Mouse (Mus musculus): Measurements from ENCODE around the gene Mief1.

The Mief1 gene

GRCm38 (mm10) chr15:80263610-80264575, 30.1 kb downstream of the Mief1 start, which contains the start of gene Rps19bp1:
TSS of gene Rps19bp1 (minus strand) at chr15:80264315.
- peak; percentile 79 for DNase-seq (ENCODE audit: low read depth, low spot score)

- DNase-seq (ENCODE audit: low read depth, low spot score): no peak
Observed at GRCm38 (mm10) chr15:80266281-80266680, 32.5 kb downstream of the Mief1 start.

- DNase-seq (ENCODE audit: low read depth, low spot score): no peak
Observed at GRCm38 (mm10) chr15:80271858-80272396, 38.1 kb downstream of the Mief1 start.

GRCm38 (mm10) chr15:80277107-80277506, 43.3 kb downstream of the Mief1 start:
- DNase-seq (ENCODE audit: low read depth, low spot score): no peak

- DNase-seq (ENCODE audit: low read depth, low spot score): no peak
Observed at GRCm38 (mm10) chr15:80277625-80278024, 43.8 kb downstream of the Mief1 start.

GRCm38 (mm10) chr15:80278121-80278759, 44.4 kb downstream of the Mief1 start:
- DNase-seq (ENCODE audit: low read depth, low spot score): no peak

GRCm38 (mm10) chr15:80279053-80279452, 45.2 kb downstream of the Mief1 start:
- no peak for DNase-seq (ENCODE audit: low read depth, low spot score)

- DNase-seq (ENCODE audit: low read depth, low spot score): no peak
Observed at GRCm38 (mm10) chr15:80280646-80281045, 46.8 kb downstream of the Mief1 start.

- peak; percentile 50 for DNase-seq (ENCODE audit: low read depth, low spot score)
Observed at GRCm38 (mm10) chr15:80286851-80287415, 53.1 kb downstream of the Mief1 start, which contains the start of gene Cacna1i. TSS of gene Cacna1i (plus strand) at chr15:80287238.

GRCm38 (mm10) chr15:80288036-80288435, 54.2 kb downstream of the Mief1 start:
- DNase-seq (ENCODE audit: low read depth, low spot score): no peak

- no peak for DNase-seq (ENCODE audit: low read depth, low spot score)
Observed at GRCm38 (mm10) chr15:80289436-80289835, 55.6 kb downstream of the Mief1 start.

- no peak for DNase-seq (ENCODE audit: low read depth, low spot score)
Observed at GRCm38 (mm10) chr15:80297146-80297545, 63.3 kb downstream of the Mief1 start.
